Mouse (Mus musculus): ENCODE data around the gene Mmp24. TPM values are rescaled to one million over a fixed set of nuclear protein-coding genes. Genes with fewer than 3 reads are reported as not detected.
"Not testable (repeated sequence)": the region's sequence is repeated elsewhere in the genome, so short reads cannot be mapped to it uniquely, and the experiment has no call there.

Mmp24 gene
- total RNA-seq (2022): 10 to 100 TPM; 29.2 to 30.8 (median 29.9) TPM

- DNase-seq (ENCODE audit: low spot score in 2 of 2): no peak
Measured at GRCm38 (mm10) chr2:155774927-155775684, at the start of gene Mmp24. Gene Mmp24 (plus strand): TSS chr2:155775342.

DNA sequence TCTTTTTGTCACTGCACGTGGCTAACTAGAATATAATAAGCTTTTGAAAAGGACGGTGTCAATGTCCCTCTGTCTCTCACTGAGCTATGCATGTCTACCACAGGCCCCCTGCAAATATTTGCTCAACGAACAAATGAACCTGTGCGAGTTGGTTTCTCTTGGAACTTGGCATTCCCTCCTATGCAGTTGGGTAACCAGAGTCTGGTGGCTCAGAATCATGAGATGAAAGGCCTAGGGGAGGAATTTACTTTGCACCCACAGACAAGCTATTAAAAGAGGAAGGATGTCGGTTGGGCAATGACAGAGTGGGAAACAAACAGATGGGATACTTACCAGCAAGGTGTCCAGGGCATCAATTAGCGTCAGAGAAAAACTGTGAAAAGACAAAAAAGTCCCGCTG lies 48.8 kb upstream of the Mmp24 start:
- no peak for DNase-seq (ENCODE audit: low spot score in 2 of 2)

DNA sequence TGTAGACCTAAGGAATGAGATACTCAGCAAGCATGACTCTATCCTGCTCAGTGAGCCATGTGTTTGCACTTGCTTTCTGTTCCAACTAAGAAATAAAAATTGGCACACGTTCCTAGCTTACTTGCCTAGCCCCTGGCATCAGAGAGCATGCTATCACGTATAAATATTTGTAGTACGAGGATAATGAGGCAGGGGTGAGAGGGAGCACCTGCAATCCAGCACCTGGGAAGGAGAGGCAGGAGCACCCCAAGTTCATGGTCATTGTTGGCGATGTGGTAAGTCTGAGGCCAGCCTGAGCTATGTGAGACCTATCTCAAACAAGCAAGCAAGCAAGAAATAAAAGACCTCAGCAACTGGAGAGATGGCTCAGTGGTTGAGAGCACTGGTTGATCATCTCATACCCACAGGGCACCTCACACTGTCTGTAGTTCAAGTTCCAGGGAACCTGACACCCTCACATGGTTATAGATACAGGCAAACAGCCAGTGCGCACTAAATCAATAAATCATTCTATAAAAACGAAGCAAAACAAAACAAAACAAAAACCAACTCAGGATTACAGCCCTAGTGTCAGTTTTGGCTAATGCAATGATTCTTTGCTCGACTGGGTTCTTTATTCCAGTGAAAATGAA lies 47.3 kb upstream of the Mmp24 start:
- no peak for DNase-seq (ENCODE audit: low spot score in 2 of 2)

DNA sequence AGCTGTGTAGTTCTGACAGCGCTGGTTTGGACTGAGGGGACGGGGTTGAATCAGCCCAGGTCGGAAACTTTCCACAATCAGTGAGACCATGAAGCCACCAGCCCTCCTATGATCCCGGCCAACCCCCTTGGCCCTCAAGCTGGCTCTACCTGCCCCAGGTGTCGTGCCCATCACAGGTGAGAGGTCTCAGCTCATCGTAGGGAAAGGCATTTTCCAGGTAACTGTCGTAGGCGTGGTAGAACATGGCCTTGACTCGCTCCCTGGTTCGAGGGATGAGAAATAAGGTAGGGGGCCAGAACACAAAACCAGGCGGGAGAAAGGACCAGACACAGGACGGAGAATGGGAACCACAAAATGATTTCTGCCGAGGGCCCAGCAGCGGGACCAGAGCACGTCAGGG lies 46.4 kb upstream of the Mmp24 start:
- DNase-seq (ENCODE audit: low spot score in 2 of 2): no peak

- peak; percentile 76 to 88 for DNase-seq (ENCODE audit: low spot score in 2 of 2)
Measured at GRCm38 (mm10) chr2:155729158-155729645, 45.9 kb upstream of the Mmp24 start, which contains the start of gene Edem2. Gene Edem2 (minus strand): TSS chr2:155729475.

GRCm38 (mm10) chr2:155735080-155735479 lies 40.1 kb upstream of the Mmp24 start:
- DNase-seq (ENCODE audit: low spot score in 2 of 2): no peak

- DNase-seq (ENCODE audit: low spot score in 2 of 2): not testable (repeated sequence)
Measured at GRCm38 (mm10) chr2:155735766-155736165, 39.4 kb upstream of the Mmp24 start, which contains the start of gene Gm17581. Gene Gm17581 (minus strand): TSS chr2:155735866.

DNA sequence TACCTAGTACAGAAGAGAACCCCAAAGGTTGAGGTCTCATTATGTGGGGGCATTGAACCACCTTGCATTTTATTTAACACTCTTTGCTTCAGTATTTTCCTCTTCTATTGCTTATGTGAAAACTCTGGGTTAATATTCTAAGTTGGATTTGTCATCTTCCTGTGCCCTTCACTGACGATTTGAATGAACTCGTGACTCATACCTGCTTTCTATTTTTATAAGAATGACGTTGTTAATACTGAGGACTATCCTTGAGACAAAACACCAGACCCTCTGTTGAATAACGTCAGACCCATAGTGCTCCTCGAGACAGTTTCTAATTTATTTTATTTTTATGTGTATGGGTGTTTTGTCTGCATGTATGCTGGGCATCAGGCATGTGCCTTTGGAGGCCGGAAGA lies 38.2 kb upstream of the Mmp24 start:
- no peak for DNase-seq (ENCODE audit: low spot score in 2 of 2)

GRCm38 (mm10) chr2:155737803-155738202 lies 37.3 kb upstream of the Mmp24 start:
- no peak for DNase-seq (ENCODE audit: low spot score in 2 of 2)

DNA sequence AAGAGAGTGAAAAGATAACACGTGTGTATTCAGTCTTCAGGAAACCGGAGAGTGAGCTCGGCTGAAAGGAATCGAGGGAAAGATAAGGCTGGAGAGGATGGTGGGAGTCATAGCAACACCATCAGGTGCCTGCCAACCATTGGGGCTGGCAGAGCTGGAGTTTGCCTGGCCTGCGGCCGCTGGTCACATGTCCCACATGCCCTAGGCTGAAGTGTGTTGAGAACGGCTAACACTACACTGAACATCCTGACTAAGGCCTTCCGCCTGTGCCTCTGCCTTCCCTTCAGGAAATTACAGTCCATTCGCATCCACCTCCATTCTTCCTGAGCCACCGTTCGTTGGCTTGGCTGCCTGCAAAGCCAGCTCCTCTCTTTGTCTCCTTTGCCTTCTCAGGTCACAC lies 32.9 kb upstream of the Mmp24 start:
- DNase-seq (ENCODE audit: low spot score in 2 of 2): no peak

DNA sequence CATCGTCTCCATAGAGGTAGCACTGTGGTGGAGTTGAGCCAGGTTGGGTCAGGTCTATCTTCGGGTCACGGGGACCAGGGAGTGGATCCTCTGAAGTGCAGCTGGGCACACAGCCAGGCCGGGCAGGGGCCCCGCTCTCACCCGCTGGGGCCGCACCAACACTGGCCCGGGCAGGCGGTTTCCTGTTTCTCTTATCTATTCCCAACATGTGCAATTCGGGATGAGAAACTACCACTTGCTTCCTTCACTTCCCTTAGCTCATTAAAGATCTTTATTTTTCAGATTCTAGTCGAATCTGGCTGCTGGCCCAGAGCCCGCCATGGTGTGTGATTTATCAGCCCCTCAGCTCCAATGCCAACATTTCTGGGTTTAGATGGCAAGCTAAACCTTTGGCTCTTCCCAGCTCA lies 32.2 kb upstream of the Mmp24 start:
- no peak for DNase-seq (ENCODE audit: low spot score in 2 of 2)

DNA sequence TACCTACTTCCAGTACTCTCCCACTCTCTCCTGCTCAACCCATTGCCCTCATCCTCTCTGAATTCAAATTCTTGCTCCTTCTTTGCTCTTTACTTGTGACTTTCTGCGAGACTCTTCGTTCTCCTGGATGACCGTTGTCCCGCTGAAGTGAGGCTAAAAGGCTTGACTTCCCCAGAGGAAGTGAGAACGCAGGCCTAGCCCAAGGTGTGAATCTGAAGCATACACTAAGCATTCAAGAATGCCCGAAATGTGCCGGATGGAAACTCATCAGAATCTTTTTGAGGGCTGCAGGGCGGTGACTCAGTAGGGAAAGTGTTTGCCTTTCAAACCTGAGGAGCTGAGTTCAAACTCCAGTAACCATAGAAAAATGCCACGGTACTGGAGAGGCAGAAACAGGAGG lies 31.8 kb upstream of the Mmp24 start:
- no peak for DNase-seq (ENCODE audit: low spot score in 2 of 2)

GRCm38 (mm10) chr2:155745487-155745886 lies 29.7 kb upstream of the Mmp24 start:
- no peak for DNase-seq (ENCODE audit: low spot score in 2 of 2)

- DNase-seq (ENCODE audit: low spot score in 2 of 2): no peak
Measured at GRCm38 (mm10) chr2:155749394-155749793, 25.7 kb upstream of the Mmp24 start.

DNA sequence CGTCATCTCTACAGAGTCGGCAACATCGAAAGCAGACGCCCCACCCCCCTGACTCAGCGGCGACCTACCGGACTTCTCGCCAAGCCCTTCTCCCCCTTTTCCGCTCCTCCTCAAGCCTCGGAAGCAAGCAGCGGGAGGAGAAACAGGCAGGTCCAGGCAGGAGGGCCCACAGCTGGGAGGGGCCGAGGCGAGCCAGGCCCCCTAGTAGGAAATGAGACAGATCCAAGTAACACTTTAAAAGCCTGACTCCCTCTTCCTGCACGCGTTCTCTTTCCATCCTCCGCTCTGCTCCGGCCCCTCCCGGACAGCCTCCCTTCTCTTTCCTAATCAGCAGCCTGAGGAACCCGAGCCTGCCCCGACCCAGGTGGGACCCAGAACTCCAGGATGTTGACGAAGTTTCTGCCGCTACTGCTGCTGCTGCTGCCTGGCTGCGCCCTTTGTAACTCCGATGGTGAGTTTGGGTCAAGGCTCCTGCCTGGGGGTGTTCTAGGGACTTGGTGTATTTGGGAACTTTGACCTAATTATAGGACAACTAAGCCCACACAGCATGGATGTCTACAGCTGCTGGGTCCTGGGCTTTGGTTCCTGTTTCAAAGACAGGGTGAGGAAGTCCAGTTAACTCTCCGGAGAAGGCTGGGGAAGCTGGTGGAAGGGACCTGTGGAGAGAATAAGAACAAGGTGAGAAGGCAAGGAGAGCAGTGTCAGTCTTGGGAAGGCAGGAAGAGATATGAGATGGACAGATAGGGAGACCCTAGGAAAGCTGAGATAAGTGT lies 23.9 kb upstream of the Mmp24 start, which contains the start of gene Procr:
Procr (plus strand) TSS at position 104 of the 773 bp plus-strand sequence.
- no peak for DNase-seq (ENCODE audit: low spot score in 2 of 2)

- no peak for DNase-seq (ENCODE audit: low spot score in 2 of 2)
Measured at GRCm38 (mm10) chr2:155755746-155756145, 19.4 kb upstream of the Mmp24 start.

DNA sequence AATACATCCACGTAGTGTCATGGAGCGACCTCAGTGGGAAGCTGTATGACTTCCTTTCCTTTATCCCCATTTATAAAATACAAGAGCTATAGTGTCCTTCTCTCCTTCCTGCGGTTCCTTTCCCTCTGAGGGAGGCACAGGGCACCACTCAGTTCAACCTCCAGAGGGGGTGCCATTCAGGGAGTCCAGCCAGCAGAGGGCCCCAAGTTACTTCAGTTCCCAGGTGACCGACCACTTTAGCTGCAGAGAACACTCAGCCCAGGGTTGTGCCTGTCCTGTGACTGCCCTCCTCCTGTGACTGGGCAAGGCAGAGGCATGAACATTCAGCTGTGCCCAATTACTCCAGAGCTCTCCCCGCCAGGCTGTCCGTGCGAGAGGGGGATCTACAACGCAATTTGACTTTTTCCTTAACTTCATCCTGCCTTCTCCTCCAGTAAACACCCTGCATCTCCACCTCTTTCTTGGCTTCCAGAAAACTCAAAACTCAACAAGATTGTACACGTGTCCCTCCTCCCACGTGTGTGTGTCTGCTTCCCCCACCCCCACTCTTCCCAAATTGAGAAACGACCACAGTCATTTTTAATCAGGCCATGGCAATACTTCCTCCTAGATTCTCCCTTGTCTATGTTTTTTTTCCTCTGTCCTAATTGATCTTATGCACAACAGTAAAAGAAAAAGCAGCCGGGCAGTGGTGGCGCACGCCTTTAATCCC lies 18.1 kb upstream of the Mmp24 start:
- no peak for DNase-seq (ENCODE audit: low spot score in 2 of 2)

DNA sequence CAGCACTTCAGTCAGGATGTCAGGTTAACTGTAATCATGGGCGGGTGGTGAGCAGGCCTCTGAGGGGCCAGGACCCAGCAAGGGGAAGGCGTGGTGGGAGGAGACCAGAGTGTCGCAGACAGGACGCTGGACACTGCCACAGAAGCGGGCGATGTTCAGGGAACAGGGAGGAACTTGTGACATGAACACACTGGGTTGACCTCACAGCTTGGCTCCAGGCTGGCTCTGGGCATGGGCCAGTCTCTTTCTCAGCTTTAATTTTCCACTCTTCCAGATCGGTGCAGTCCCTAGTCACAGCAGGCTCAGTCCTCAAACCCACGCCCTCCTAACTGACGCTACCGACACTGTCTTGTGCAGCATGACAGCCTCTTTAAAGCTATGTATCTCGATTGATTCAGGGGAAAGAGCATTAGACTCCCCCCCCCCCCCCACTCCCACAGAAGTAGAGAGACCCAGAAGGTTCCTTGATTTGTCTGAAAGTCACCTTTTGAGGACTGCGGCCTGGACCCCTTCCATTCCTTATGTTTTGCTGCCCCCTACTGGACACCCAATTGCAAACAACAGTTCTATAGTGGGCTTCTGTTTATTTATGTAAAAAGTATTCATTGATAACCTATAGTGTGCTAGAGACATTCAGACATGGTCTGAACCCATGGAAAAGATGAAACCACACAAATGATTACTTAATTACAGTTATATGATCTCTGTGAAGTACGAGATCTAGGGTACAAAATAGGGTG lies 10.3 kb upstream of the Mmp24 start:
- DNase-seq (ENCODE audit: low spot score in 2 of 2): no peak

- DNase-seq (ENCODE audit: low spot score in 2 of 2): no peak
Measured at GRCm38 (mm10) chr2:155773664-155774063, 1.5 kb upstream of the Mmp24 start.

DNA sequence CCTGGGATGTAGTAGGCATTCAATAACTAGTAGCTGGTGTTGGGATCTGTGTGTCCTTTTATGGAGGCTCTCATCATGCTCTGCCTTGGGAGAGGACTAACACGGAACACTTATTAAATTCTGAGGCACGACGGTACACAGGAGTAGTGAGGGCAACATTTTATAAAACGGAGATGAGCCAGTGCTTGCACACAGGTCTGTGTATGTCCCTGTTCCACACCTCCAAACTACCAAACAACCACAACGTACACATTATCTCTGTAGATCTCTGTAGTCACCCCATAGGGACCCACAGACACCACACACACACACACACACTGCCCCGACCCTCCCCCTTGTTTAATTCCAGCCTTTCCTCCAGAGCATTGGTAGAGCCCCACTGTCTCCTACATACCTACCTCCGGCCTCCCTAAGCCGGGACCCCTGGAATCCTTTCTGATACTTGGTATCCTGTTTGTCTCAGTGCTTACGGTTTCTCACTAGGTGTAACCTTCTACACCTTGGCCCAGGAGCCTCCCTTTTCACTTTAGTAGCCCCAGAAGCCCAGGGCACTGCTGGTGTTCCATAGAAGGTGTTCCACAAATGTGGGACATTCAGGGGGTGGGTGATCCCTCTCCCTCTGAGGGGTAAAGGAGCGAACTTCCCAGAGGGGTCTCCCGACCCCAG lies 748 bp upstream of the Mmp24 start:
- no peak for DNase-seq (ENCODE audit: low spot score in 2 of 2)

Data from left cerebral cortex, adult 8-10 months (tissue).